Mouse (Mus musculus) heart, adult 8-10 months (tissue): ENCODE data around the gene Rnf181. TPM values are rescaled to one million over a fixed set of nuclear protein-coding genes. Genes with fewer than 3 reads are reported as not detected.

ENCODE experiments used
- DNase-seq: peaks from one replicate; pipeline ENCODE4 v3.0.0; 2022; ENCODE audit warnings: low spot score
- total RNA-seq, 4 experiments: library from RNA; stranded (reverse); gene quantifications; 2 replicates each; pipeline ENCODE4 v1.2.4; 2022

The Rnf181 gene
- total RNA-seq, 4 experiments from 2014 or later, result 39.5 to 49.6 (median 41.5) TPM

DNA sequence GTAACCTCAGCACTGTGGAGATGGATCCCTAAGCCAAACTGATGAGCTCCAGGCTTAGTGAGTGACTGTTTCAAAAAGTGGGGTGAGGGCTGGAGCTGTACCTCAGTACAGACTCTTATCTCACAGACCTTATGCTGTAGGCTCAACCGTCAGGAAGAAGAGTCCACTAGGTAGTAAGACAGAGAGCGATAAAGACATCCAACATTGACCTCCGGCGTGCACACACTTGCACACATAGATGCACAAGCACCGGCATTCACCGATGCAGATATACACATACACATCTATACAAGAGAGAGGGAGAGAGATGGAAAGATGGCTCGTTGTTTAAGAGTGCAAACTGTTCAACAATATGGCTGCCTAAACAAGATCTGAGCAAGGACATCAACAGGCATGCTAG is 17.2 kb upstream of the Rnf181 start:
- no peak for DNase-seq

DNA sequence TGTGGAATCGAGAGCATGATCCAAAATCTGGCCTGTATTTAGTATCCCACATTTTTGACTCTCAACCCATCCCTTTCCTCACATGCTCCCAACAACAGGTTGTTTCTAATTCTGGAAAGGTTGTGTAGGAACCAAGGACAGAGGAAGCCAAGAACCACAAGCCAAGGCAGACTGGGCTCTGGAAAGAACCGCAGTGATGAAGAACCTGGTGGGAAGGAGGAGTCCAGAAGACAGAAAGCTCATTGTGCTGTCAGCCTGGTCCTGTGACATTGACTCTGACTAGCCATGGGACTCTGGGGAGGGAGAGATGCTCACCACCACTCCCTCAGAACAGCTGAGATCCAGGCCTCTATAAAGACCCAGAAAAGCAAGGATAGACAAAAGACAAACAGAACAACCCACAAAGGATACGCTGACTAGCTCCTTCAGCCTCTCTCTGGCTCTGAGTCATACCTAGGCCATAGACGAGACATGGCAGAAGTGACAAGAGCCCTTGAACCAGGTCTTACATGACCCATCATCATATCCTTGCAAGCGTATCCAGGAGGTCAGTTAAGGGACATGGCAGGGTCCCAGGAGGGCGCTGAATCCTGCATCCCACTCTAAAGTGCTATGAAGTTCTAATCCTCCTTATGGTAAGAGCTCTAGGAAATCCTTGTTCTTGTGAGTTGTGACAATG is 16.5 kb upstream of the Rnf181 start:
- no peak for DNase-seq

DNA sequence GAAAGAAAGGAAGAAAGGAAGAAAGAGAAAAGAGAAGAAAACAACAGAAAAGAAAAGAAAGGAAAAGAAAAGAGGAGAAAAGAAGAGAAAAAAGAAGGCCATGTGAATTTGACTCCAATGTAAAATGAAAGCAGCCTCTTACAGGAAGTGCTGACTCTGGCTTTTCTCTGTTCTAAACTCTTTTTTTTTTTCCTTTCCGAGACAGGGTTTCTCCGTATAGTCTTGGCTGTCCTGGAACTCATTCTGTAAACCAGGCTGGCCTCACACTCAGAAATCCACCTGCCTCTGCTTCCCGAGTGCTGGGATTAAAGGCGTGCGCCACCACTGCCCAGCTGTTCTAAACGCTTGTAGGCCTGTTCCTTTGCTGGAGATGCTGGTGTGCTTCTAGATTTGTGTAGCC is 15.7 kb upstream of the Rnf181 start:
- no peak for DNase-seq

DNA sequence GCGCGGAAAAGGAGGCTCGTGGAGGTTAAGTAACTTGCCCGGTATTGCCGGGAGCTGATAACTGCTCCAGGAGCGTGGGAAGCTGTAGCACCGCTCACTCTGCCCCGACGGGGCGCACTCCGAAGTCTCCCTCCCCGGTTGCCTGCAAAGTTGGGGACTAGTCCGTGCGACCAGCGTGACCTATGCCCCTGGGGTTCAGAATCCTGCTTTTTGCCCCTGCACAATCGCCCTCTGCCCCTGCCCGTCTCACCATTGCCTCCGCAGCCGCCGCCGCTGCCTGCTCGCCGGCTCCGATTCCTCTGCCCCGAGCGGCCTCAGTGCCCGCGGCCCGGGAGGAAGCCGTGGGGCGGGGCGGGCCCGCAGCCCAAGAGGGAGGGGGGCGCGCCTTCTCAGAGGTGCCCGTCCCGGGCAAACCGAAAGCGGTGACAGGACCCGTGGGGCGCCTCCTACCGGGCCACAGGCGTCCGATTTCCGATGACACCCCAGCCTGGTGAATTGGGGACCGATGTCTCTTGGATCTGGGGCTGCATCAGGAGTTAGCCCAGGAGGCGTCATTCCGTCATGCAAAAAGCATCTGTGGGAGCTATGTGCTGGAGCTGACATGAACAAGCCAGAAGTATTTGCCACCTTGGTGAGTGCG is 13.5 kb upstream of the Rnf181 start, which contains the start of gene Vamp5:
Vamp5 (minus strand) TSS at position 338 of the 640 bp plus-strand sequence.
- peak; percentile 81 for DNase-seq

DNA sequence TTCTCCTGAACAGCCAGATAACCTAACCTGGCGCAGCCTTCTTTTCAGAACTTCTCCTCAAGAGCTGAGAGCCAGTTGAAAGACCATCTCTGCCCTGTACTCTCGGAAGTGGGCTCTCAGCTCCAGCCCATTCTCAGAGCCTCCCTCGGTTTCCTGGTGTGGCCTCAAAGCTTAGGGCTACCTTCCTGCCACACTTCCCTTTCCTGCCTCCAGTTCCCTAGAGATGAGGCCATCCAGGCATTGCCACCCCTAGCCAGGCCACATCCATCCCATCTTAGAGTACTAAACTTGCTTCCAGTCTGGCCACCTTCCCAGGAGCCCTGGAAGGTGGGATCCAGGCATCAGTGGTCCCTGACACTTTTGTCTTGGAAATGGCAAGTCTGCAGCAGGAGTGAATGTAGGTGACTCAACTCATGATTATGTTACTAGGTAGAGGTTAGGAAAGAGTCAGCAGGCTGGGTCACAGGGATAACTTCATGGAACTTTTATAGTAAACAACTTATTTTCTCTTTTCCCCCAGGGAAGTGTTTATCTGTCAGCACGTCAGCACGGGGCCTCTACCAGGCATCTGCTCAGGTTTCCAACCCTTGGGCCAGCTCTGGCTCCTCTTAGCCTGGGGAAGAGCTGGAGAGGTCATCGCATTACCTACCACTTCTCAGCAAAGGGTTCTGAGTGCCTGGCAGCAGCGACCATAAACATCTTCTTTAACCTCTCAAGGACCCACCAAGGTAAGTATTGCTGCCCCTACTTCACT is 12.8 kb upstream of the Rnf181 start:
- DNase-seq, result no peak

DNA sequence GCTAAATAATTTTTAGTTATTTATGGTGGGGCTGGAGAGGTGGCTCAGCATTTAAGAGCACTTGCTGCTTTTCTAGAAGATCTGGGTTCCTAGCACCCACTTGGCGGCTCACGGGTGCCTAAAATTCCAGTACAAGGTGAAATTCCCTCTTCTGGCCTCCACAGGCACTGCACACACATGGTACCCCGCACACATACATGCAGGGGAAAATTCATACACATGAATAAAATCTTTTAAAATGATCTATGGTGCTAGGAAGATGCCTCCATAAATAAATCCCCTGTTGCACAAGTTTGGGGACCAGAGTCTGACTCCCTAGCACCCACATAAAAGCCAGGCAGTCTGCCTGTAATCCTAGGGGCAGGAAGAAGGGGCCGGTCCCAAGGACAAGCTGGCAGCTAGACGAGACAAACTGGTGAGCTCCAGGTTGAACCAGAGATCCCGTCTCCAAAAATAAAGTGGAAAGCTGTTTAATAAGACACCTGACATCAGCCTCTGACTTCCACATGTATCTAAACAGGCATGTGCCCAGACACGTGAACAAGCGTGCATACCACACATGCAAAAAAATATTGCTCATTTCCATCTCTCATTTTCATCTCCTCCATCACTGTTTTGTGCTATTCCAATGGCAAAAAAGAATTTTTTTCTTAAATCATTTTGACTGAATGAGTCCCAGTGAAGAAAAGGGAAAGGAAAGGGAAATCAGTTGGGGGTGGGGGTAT is 11.9 kb upstream of the Rnf181 start:
- DNase-seq, result no peak

DNA sequence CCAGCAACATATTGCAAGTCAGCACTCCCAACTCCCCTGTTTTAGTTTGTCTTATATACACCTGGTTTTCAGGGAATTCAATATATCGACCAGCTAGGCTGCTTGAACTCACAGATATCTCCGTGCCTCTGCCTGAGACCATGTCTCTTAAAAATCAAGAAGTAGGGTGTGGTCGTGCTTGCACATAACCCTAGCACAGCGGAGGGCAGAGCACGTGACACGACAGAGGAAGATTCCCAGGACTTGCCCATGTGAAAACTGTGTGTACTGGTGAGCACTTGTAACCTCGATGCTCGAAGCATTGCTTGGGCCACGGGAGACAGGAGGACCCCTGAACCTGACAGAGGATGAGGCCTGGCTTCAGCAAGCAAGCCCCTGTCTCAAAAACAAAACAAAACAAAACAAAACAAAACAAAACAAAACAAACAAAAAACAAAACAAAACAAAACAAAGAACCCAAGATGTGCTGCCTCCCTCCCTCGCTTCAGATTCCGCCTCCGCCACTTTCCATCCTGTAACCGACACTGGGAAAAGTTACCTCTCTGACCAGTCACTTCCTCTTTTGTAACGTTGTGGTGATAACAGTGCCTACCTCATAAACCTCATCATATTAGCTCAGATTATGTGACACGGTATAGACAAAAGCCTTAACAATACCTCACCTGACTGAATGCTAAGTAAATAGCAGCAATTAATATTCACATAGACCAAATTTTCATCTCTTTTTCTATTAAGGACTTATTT is 8.2 kb upstream of the Rnf181 start:
- no peak for DNase-seq

DNA sequence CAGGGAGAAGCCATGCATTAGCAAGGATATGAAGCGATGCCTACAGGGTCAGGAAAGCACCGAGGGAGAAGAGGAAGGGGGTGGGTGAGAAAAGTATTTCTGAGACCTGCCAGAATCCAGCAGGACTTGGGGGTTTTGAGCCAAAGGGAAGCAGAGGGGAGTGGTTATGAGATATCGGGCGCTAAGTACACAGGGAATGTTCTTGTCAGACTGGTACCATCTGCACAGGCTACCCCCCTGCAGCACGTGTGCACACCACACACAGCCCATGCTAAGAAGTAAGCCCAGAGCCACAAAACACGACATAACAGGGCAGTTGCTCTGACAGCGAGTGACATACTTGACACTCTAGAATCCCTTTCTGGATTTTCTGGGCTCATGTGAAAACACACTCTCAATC is 7.5 kb upstream of the Rnf181 start:
- DNase-seq, result no peak

DNA sequence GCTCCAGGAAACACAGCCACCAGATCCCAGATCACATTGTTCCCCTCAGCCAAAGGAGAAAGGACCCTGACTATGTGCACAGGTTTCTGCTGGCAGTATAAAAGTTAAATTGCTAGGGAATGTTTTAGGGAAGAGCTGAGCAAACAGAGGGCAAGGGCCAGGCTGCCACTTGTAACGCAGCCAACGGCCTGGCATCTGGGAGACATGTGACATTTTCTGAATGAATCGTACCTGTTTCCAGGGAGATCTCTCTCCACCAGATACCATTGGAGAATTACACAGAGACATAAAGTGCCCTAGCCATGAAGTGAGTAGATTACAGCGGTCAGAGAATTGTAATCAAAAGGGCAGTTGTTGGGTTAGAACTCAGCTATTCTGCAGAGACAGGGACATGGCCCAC is 6.4 kb upstream of the Rnf181 start:
- no peak for DNase-seq

DNA sequence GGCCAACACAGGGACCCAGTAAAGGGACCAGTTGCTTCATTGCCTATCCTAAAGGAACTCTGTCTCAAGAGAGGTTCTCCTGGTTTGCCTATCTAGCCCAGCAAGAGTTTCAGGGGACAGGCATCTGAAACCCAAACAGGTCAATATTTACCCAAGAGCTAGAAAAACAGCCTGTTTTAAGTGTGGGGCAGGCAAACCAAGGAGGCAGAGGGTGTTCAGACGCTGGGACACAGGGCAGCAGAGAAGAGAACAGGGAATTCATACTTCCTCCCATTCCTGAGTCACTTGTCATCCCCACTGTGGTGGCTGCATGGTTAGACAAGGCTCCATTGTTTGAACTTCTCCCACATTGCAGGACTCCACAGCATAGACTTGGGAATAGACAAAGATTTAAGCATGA is 4.8 kb upstream of the Rnf181 start:
- DNase-seq, result no peak

DNA sequence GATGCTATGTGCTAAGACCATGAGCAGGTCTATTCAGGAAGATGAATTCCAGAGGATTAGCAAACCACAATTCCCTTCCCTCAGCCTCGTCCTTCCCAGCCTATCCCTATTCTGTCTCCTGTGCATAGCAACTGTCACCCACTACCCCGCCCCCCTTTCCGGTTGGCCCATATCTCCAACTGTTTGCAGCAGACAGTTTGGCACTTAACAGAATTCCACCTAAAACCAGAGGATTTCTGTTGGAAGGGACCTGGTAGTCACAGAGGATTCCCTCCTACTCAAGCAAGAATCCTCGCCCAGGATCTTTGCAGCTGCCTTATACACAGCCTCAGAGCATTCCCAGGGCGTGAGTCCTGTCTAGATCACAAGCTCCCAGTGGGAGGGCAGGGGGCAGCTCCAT is 4.4 kb upstream of the Rnf181 start:
- no peak for DNase-seq

DNA sequence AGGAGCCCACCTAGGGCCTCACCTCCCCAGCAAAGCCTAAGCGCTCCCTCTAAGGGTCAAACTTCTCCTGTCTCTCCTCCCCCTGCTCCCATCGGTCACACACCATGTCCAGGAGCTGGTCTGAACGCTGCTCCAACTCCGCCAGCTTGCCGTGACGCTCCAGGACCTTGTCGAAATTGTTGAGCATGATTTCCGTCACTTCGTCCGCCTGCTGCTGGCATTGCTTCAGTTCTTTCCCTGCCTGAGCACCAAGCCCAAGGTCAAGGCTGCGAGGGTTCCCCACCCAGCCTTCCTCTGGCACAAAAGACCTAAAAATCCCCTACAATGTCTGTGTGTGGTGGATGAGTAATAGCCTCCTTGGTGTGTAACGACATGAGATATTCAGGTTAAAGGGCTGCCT is 3.3 kb upstream of the Rnf181 start:
- no peak for DNase-seq

DNA sequence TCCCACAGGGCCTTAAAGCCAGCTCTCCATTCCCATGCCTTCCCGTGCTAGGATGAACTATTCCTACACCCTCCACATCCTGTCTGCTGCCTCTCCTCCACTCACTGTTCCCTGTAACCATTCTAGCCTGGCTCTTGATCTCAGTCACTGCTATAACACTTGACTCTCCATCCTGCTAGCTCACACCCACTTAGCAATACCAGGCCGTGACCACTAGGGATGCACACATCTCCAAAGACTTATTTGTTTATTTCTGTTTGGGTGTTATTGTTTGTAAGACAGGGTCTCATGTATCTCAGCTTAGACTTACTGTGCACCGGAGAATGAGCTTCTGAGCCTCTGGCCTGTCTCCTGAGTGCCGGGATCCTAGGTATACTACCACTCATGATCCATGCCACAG is 2.8 kb upstream of the Rnf181 start:
- no peak for DNase-seq

DNA sequence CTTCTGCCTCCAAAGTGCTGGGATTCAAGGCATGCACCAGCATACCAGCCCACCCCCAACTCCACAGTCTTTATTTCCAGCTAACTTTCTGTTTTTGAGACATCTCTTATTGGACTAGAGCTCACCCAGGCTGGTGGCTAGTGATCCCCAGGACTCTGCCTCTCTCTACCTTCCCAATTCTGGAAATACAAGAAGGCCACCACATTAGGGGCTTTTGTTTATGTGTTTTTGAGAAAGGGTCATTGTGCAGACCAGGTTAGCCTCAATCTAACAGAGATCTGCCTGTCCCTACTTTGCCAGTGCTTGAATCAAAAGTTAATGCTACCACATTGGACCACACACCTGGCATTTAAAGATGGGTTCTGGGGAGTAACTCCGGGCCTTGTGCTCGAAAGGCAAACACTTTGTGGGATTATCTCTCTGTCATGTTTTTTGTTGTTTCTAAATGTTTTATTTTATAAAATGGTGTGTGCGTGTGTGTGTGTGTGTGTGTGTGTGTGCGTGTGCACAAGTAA is 761 bp upstream of the Rnf181 start:
- no peak for DNase-seq

DNA sequence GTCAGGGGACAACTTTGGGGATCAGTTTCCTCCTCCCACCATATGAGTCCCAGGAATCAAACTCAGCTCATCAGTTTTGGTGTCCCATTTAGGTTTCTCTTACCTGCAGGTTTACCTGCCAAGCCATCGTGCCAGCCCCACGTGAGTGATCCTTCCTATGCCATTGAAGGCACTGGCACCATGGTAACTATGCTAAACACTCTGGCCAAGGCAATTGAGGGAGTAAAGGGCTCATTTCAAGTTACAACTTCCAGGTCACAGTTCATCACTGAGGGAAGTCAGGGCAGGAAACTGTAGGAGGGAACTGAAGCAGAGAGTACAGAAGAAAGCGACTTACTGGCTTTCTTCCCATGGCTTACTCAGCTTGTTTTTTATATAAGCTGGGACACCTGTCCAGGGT is 452 bp downstream of the Rnf181 start:
- no peak for DNase-seq

DNA sequence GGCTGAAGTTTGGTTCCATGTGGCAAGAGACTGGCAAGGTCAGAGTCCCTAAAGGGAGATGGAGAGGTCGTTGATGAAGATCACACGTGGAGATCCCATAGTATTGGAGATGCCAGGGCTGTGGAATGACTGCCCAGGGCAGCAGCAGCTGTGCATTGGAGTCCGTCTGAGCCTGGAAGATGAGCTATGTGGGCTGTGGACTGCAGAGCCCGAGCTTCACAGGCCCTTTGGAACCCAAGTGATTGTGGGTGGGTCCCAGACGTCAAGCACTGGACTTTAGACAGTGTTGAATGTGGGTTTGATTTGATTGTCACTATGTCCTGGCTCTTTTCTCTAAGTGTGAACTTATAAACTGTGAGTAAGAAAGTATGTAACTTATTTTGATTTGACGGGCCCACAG is 1.8 kb downstream of the Rnf181 start:
- DNase-seq, result no peak

DNA sequence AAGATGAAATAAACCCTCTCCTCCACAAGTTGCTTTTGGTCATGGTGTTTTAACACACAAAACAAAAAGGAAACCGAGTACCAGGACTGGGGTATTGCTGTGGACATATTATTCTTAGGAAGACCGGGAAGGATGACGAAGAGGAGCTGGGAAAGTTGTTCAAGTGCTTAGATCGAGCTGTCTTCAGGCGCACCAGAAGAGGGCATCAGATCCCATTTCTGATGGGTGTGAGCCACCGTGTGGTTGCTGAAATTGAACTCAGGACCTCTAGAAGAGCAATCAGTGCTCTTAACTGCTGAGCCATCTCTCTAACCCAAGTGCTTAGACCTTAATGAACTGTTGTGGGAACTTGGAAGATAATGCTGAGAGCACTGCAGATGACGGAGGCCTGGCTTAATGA is 2.7 kb downstream of the Rnf181 start:
- no peak for DNase-seq

DNA sequence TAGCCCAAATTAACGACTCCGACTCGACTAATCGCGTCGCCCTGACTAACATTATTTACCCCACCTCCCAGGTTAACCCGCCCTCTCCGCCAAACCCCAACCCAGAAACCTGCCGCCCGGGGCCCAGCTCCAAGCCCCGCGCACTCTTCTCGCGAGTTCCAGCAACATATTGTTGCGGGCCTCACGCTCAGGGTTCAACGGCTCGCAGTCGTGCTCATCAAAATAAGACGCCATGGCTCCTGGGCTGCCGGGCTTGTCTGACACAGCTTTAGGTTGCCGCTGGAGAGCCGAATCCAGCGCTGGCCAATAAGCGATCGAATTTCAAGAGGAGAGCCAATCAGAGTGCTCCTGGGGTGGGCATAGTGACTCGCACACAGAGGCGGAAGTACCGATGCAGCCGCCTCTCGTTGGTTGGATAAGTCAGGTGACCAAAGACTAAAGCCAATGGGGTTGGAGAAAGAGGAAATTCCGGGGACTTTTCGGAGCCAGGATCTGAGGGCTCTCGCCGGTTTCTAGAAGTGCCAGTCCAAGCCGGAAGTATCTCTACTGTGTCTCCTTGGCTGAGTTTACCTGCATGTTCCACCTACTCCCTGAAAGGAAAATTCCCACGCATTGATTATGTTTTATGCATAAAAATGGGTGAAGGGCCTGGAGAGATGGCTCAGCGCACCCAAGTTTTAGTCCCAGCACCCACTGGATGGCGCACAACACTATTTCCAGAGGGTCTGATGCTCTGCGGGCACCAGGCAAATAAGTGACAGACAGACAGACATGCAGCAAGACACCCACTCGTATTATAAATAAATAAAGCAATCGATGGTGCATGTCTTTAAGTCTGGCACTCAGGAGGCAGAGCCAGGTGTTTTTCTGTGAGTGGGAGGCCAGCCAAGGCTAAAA is 4.4 kb downstream of the Rnf181 start:
- peak; percentile 99 for DNase-seq

DNA sequence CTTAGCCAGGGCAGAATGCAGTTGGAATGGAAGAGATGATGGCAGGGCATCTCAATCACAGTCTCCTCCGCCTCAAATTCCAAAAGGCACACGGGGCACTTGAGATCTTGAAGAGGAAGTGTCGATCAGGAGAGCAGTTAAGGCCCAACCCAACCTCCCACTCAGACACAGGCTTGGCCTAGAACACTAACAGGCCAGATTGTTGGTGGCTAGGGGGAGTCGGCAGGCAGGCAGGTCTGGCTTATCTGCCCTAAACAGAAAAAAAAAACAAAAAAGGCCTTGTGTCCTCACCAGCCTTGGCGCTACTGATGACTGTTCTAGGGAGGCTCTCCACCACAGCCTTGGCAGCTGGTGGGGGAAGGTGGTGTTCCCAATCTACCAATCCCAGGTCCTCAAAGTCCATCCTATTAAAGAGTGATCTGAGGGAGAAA is 5.6 kb downstream of the Rnf181 start:
- DNase-seq, result no peak

DNA sequence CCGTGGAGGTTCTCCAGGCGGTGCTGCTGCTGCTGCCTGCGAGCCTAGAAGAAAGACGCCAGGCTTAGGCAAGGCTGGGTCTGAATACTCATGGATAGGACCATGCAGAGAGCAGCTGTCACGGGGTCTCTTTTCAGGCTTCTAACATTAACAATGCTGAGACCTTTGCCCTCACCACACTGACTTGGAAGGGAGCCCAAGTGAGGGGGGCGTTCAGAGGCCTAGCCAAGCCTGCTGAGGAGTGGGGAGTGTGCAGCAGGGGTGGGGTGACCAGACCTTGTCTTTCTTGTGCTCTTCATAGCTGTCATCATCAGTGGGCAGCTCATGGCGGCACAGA is 6.2 kb downstream of the Rnf181 start:
- DNase-seq, result no peak
